Mouse (Mus musculus) spleen, embryonic (tissue): ENCODE results near the gene Irx3.

Experiments used
- CTCF ChIA-PET: fragments of 350-600 bp; sonication (Branson Sonifier 250); formaldehyde crosslinking; loops from one replicate; lab custom pipeline; 2022; lab: Charles Lee

Irx3 gene

GRCm38 (mm10) chr8:91801839-91802238 is at the start of gene Irx3:
TSS of gene Irx3 (minus strand) at chr8:91802067.
- CTCF ChIA-PET = no interaction called here

GRCm38 (mm10) chr8:91851359-91851758 is 49.5 kb upstream of the Irx3 start:
- CTCF ChIA-PET = no interaction called here

GRCm38 (mm10) chr8:91849984-91850383 is 48.1 kb upstream of the Irx3 start:
- CTCF ChIA-PET = no interaction called here

- CTCF ChIA-PET = no interaction called here
These were observed 47.7 kb upstream of the Irx3 start for GRCm38 (mm10) chr8:91849529-91849928.

DNA sequence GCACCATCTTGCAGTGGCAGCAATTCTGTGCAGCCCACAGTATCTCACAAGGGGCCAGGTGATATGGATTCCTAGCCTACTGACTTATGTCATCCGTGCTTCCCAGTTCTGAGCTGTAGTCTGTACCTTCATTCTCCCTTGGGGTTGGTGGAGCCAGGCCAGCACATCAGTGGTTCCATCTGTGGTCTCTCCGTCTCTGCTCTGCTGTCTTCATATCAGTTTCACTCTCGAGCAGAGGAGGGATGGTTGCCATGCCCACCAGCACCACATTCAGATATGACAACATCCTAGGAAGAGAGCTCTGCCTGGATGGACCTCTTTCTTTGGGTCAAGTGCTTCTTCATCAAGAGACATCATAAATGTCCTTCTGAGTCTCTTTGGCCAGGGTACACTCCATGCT is 43.8 kb upstream of the Irx3 start:
- CTCF ChIA-PET = no interaction called here

- CTCF ChIA-PET = no interaction called here
These were observed 35.3 kb upstream of the Irx3 start for GRCm38 (mm10) chr8:91837131-91837530.

- CTCF ChIA-PET = no interaction called here
These were observed 34.8 kb upstream of the Irx3 start for GRCm38 (mm10) chr8:91836685-91837084.

- CTCF ChIA-PET = no interaction called here
These were observed 25.8 kb upstream of the Irx3 start for GRCm38 (mm10) chr8:91827661-91828060.

DNA sequence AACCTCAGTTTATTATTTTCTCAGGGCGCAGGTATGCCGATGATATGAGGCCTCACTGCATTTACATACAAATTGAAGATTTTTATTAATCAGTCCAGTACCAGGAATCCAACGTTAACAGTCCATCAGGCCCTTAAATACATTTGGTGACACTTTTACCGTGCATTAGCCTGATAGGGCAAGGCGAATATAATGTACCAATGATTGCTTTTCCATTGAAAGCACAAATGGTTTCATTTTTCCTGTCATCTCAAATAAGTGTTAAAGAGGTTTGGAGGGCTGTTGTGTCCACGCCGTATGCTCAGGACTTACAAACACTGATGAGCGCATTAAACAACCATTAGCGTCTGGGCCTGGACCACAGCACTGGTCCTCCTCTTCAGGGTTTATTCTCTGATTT is 25.3 kb upstream of the Irx3 start:
- CTCF ChIA-PET = no interaction called here

GRCm38 (mm10) chr8:91823357-91823756 is 21.5 kb upstream of the Irx3 start:
- CTCF ChIA-PET = interaction anchor here (0.6 kb wide), 1 partner anchor 28 kb away, joined by 3 read pairs; no protein-coding TSS in a partner anchor

- CTCF ChIA-PET = interaction anchor here (0.6 kb wide), 1 partner anchor 27 kb away, joined by 3 read pairs; no protein-coding TSS in a partner anchor
These were observed 20.9 kb upstream of the Irx3 start for GRCm38 (mm10) chr8:91822746-91823145.

DNA sequence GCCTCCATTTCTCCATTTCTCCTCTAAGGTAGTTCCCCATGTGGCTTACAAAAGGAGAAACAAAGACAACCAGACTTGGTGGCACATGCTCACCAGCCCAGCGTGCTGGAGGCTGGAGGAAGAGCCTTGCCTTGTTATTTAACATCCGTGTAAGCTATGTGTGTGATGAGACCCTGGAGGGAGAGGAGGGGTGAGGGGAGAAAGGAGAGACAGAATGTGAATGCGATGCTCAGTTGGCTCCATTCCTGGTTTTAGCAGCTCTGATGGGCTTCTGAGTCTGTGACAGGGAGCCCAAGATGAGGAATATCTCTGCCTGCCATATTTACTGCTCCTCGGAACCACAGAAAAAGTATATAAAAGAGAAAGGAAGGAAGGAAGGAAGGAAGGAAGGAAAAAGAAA is 20.1 kb upstream of the Irx3 start:
- CTCF ChIA-PET = interaction anchor here (0.7 kb wide), 1 partner anchor 83 kb away, joined by 3 read pairs; no protein-coding TSS in a partner anchor

- CTCF ChIA-PET = no interaction called here
These were observed 17.9 kb upstream of the Irx3 start for GRCm38 (mm10) chr8:91819778-91820177.

DNA sequence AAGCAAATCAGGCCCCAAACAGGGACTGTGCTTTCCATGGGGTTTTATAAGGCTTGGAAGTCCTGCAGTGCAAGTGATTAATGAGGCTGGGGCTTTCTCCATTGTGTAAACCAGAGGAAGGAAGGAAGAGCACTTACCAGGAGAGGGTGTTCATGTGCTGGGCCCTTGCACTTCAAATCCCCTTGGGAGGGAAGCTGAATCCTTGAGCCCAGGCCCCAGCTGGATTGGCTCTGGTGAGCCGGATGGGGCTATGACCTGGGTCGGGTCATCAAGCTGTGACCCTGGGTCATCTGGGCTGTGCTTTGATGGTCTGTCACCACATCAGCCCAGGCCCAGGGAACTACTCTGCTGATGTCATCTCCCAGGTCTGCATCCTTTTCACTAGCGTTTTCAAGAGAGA is 16.9 kb upstream of the Irx3 start:
- CTCF ChIA-PET = no interaction called here

DNA sequence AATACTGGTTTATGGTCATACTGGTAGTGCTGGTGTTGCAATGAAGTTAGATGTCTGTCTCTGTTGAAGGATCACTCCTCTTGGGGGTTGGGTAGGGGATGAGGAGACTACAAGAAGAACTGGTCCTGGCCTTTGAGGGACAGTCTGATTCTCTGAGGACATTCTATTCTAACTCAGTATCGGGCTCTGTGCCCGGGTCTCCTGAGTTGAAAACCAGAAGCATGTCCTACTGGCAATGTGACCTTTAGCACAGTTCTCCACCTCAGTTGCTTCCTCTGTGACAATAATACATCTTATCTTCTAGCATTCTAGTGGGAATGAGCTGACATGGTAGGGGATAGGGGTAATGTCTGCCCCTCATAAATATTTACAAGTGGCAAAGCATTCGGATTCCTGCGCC is 12.2 kb upstream of the Irx3 start:
- CTCF ChIA-PET = no interaction called here

DNA sequence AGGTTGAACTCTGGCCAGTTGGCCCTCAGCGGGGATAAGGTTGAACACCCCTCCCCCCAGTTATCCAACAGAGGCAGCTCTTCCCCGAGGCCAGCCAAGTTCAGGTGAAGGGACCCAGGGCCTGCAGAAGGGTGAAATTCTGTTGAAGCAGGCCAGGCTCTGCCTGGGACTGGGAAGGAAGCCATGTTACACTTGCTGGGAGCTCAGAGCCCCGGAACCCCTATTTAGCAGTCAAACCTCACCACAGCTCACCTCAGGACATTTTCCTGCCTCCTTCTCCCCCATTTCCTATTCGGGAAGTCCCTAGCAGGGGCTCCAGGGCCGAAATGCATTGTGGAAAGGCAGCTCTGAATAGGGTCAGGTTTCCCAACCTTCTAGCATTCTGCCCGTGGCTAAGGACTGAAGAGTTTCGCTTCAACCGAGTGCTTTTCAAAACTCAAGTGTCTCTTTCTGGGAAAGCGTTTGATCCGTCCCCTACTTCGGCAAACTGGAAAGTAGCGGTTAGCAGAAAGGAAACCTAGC is 4.9 kb upstream of the Irx3 start:
- CTCF ChIA-PET = no interaction called here

DNA sequence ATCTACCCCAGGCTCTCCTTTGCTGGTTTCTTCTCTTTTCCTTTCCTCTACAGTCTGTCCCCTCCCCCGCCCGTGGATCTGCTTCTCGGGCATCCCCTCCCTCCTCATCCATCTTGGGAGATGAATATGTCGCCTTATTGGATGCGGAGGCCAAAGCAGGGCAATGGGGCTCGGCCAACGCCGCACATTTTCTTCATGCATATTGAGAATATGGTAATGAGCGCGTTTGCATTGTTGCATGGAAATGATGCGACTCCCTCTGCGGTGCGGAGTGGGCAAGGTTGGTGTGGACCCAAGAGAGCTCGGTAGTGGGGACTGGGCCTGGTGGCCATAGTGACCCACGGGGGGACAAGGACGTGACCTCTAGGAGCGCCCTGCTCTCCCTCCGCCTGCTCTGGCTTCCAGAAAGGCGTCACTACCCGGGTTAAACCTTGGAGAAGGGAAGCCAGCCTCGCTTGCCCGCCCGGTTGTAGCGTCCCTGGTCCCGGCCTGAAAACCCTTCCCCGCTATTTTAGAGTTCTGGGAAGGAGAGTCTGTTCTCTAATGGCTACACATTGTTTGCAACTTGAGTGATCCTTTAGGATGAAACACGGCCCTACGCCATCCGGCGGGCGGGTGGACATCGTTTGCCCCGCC is 4.3 kb upstream of the Irx3 start:
- CTCF ChIA-PET = no interaction called here

DNA sequence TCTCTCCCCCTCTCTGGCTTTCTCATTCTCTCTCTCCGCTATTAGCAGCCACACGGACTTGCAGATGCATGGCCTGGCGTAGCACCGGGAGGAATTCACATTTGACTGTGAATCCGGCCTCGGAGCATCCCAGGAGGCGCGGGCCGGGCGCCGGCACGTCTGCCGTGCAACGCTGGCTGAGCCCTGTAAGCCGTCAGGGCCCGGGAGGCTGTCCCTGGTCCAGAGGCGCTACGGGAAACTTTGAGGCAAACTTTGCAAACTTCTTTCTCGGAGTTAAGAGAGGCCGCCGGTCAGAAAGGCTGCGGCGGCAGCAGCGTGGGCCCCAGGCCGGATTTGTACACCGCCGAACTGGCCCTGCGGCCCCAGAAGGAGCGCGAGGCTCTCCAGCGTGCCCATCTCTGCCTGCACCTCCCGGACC is 3.4 kb upstream of the Irx3 start:
- CTCF ChIA-PET = no interaction called here

DNA sequence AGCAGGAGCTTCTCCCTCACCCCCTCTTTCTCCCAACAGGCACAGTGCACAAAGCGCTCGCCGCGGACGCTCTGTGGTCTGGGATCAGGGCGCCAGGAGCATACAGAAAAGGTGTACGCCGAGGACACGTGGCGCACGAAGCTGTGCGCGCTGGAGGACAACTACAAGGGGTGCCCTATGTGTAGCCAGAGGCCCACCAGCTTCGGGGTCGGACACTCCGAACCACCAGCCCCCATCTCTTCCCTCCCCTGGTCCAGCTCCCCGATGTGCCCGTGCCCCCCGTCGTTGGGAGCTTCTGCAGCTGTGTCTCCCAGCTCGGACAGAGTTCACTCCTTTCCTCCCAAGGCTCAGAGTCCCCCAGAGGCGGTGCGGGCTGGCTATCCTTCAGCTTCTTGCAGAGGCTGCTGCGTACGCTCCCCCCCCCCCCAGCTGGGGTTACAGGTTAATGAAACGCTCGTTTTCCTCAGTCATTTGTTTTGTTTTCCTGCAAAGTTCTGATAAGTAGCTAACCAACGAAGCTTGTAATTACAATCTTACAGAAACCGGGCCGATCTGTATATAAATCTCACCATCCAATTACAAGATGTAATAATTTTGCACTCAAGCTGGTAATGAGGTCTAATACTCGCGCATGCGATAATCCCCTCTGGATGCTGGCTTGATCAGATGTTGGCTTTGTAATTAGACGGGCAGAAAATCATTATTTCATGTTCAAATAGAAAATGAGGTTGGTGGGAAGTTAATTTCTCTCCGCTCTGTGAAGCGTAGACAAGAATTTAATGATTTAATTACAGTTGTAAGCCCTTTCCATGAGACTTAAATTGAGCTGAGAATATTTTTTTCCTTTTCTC is 2.8 kb upstream of the Irx3 start:
- CTCF ChIA-PET = no interaction called here

DNA sequence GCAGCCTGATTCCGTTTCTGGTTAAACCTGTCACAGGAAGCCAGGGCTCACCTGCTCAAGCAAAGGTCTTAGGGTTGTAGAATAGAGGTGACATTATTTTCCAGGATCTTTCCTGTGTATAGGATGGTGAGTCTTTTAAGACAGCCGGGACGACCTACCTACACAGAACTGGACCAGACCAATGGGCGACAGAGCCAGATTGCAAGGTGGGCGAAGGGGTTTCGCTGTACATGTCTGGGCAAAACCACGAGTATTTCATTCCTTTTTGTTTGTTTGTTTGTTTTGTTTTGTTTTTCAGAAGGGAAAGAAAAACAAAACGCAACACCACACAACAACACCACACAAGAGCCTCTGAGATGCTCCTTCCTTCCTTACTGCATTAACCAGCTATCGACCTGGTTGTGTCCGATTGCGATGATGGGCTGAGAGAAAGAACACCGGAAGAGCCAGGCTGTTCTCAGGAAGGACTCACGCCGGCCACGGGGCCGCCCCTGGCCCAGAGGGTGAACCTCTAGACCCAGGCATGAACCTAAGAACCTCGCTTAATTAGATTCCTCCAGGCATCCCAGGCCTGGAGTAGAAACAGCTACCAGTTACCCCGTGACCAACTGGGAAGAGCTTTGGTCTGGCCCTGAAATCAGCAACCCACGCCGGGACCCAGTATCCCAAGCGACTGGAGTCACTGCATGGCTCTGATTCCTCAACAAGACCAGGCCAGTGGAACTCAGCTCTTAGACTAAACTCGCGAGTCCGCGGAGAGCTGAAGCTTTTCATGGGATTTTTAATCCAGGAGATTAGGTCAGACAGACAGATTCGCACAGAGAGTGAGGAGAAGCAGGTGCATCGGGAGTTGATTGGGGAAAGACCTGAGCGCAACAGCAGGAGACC is 1.9 kb upstream of the Irx3 start:
- CTCF ChIA-PET = no interaction called here

- CTCF ChIA-PET = no interaction called here
These were observed 795 bp upstream of the Irx3 start for GRCm38 (mm10) chr8:91802401-91803322.
